Mouse (Mus musculus): ENCODE results near the gene Pop4.

Gene Pop4

GRCm38 (mm10) chr7:38227181-38227899 lies 43.9 kb downstream of the Pop4 start:
- TF ChIP-seq GATA4 (IDR thresholded peaks at IDR 0.05; ENCODE audit: insufficient replicate concordance, low read length): no peak

- no peak for TF ChIP-seq GATA4 (IDR thresholded peaks at IDR 0.05; ENCODE audit: insufficient replicate concordance, low read length)
Observed at GRCm38 (mm10) chr7:38226226-38226625, 45.0 kb downstream of the Pop4 start.

GRCm38 (mm10) chr7:38224577-38225369 lies 46.5 kb downstream of the Pop4 start:
- no peak; the same call in 1 of the 2 replicates for TF ChIP-seq GATA4 (IDR thresholded peaks at IDR 0.05; ENCODE audit: insufficient replicate concordance, low read length)

- TF ChIP-seq GATA4 (IDR thresholded peaks at IDR 0.05; ENCODE audit: insufficient replicate concordance, low read length): no peak
Observed at GRCm38 (mm10) chr7:38220866-38221265, 50.4 kb downstream of the Pop4 start.

- no peak for TF ChIP-seq GATA4 (IDR thresholded peaks at IDR 0.05; ENCODE audit: insufficient replicate concordance, low read length)
Observed at GRCm38 (mm10) chr7:38219526-38219925, 51.7 kb downstream of the Pop4 start.

GRCm38 (mm10) chr7:38218631-38219367 lies 52.4 kb downstream of the Pop4 start:
- TF ChIP-seq GATA4 (IDR thresholded peaks at IDR 0.05; ENCODE audit: insufficient replicate concordance, low read length): no peak

GRCm38 (mm10) chr7:38217417-38218171 lies 53.6 kb downstream of the Pop4 start:
- peak; percentile 70; the same call in 1 of the 2 replicates for TF ChIP-seq GATA4 (IDR thresholded peaks at IDR 0.05; ENCODE audit: insufficient replicate concordance, low read length)

GRCm38 (mm10) chr7:38215697-38216096 lies 55.5 kb downstream of the Pop4 start:
- TF ChIP-seq GATA4 (IDR thresholded peaks at IDR 0.05; ENCODE audit: insufficient replicate concordance, low read length): no peak

- no peak for TF ChIP-seq GATA4 (IDR thresholded peaks at IDR 0.05; ENCODE audit: insufficient replicate concordance, low read length)
Observed at GRCm38 (mm10) chr7:38215281-38215680, 55.9 kb downstream of the Pop4 start.

GRCm38 (mm10) chr7:38214473-38215214 lies 56.6 kb downstream of the Pop4 start:
- no peak for TF ChIP-seq GATA4 (IDR thresholded peaks at IDR 0.05; ENCODE audit: insufficient replicate concordance, low read length)

GRCm38 (mm10) chr7:38212651-38213062 lies 58.6 kb downstream of the Pop4 start:
- no peak for TF ChIP-seq GATA4 (IDR thresholded peaks at IDR 0.05; ENCODE audit: insufficient replicate concordance, low read length)
